Mouse (Mus musculus): Measurements from ENCODE around the gene Pld6. TPM values are rescaled to one million over a fixed set of nuclear protein-coding genes. Genes with fewer than 3 reads are reported as not detected.

Pld6 gene
- total and polyA plus RNA-seq, 3 experiments = not detected

GRCm38 (mm10) chr11:59779406-59779805, 8.0 kb downstream of the Pld6 start:
- in situ Hi-C loops (cut with MboI; ENCODE audit: low pct_ligation_motif_present, low pct_unique_long_range_greater_than_20kb, low sequenced_read_pairs) (no loop called here), dilution Hi-C loops (cut with MboI; ENCODE audit: extremely low pct_ligation_motif_present, extremely low pct_unique_long_range_greater_than_20kb, low sequenced_read_pairs) (loop anchor here (25.0 kb wide), 1 partner anchor 167 kb away; no protein-coding TSS in a partner anchor)
- Histone ChIP-seq H3K27ac (ENCODE audit: insufficient read depth, low read depth) (no peak overlapping the region), H3K36me3 (replicated peaks in 1 of 2; ENCODE audit: control insufficient read depth in 1 of 2, insufficient read depth in 1 of 2, low read length in 1 of 2) (peaks cover 0 to 38% of the 10 kb centered on the region in 2 experiments), H3K4me1 (ENCODE audit: control insufficient read depth in 1 of 2, insufficient read depth in 2 of 2) (peaks cover 0 to 2% of the 10 kb centered on the region in 2 experiments; a peak in 1 of 4 replicates), H3K79me2 (replicated peaks; ENCODE audit: control insufficient read depth, extremely low read depth, insufficient read depth, poor library complexity, severe bottlenecking) (no peaks in the 10 kb centered on the region), H3K9ac (ENCODE audit: insufficient read depth, low read depth) (no peak overlapping the region), H3K4me2 (ENCODE audit: insufficient read depth, low read depth, poor library complexity, severe bottlenecking) (no peak overlapping the region), H3K9me3 (replicated peaks; ENCODE audit: low read length) (no peaks in the 10 kb centered on the region), H3K4me3 (replicated peaks in 1 of 3; ENCODE audit: low read depth in 2 of 3, low read length in 2 of 3, poor library complexity in 1 of 3) (no peak overlapping the region), H3K27me3 (replicated peaks) (no peaks in the 10 kb centered on the region)
- no peak for TF ChIP-seq CHD1 (IDR thresholded peaks at IDR 0.05; ENCODE audit: low read depth, low read length)
- no peak for TF ChIP-seq PAX5 (IDR thresholded peaks at IDR 0.05; ENCODE audit: low read length)
- no peak for TF ChIP-seq IRF4 (IDR thresholded peaks at IDR 0.05; ENCODE audit: low read depth, low read length)
- no peak for TF ChIP-seq MYC (IDR thresholded peaks at IDR 0.05; ENCODE audit: low read depth, low read length)
- TF ChIP-seq ZMIZ1 (IDR thresholded peaks at IDR 0.05; ENCODE audit: low read depth, low read length) = no peak
- TF ChIP-seq TBP (conservative IDR thresholded peaks at IDR 0.05; ENCODE audit: low read depth, low read length) = no peak
- TF ChIP-seq HCFC1 (IDR thresholded peaks at IDR 0.05; ENCODE audit: low read depth, low read length) = no peak
- no peak for TF ChIP-seq MAZ (IDR thresholded peaks at IDR 0.05; ENCODE audit: low read depth, low read length)
- TF ChIP-seq CTCF (conservative IDR thresholded peaks at IDR 0.05 in 1 of 2, IDR thresholded peaks at IDR 0.05 in 1 of 2; ENCODE audit: low read depth in 2 of 2, low read length in 2 of 2) = no peak
- no peak for TF ChIP-seq RCOR1 (conservative IDR thresholded peaks at IDR 0.05; ENCODE audit: low read depth, low read length)
- TF ChIP-seq EP300 (IDR thresholded peaks at IDR 0.05; ENCODE audit: low read length) = no peak
- DNase-seq (ENCODE audit: extremely low read depth) = no peak

GRCm38 (mm10) chr11:59778874-59779223, 8.6 kb downstream of the Pld6 start:
- no peak overlapping the region for H3K4me3 ChIP-seq (replicated peaks in 1 of 3; ENCODE audit: low read depth in 2 of 3, low read length in 2 of 3, poor library complexity in 1 of 3)
- H3K79me2 ChIP-seq (replicated peaks; ENCODE audit: control insufficient read depth, extremely low read depth, insufficient read depth, poor library complexity, severe bottlenecking) = no peaks in the 10 kb centered on the region
- dilution Hi-C loops (cut with MboI; ENCODE audit: extremely low pct_ligation_motif_present, extremely low pct_unique_long_range_greater_than_20kb, low sequenced_read_pairs) = loop anchor here (25.0 kb wide), 1 partner anchor 167 kb away; no protein-coding TSS in a partner anchor
- no peak overlapping the region for H3K27ac ChIP-seq (ENCODE audit: insufficient read depth, low read depth)
- no peaks in the 10 kb centered on the region for H3K9me3 ChIP-seq (replicated peaks; ENCODE audit: low read length)
- no peak overlapping the region for H3K4me2 ChIP-seq (ENCODE audit: insufficient read depth, low read depth, poor library complexity, severe bottlenecking)
- no peak overlapping the region for H3K9ac ChIP-seq (ENCODE audit: insufficient read depth, low read depth)
- in situ Hi-C loops (cut with MboI; ENCODE audit: low pct_ligation_motif_present, low pct_unique_long_range_greater_than_20kb, low sequenced_read_pairs) = no loop called here
- TF ChIP-seq JUND (conservative IDR thresholded peaks at IDR 0.05; ENCODE audit: low read depth, low read length) = no peak
- TF ChIP-seq PAX5 (IDR thresholded peaks at IDR 0.05; ENCODE audit: low read length) = no peak
- no peaks in the 10 kb centered on the region for H3K27me3 ChIP-seq (replicated peaks)
- H3K4me1 ChIP-seq (ENCODE audit: control insufficient read depth in 1 of 2, insufficient read depth in 2 of 2) = no peaks in the 10 kb centered on the region
- no peak for DNase-seq (ENCODE audit: extremely low read depth)
- H3K36me3 ChIP-seq (replicated peaks in 1 of 2; ENCODE audit: control insufficient read depth in 1 of 2, insufficient read depth in 1 of 2, low read length in 1 of 2) = peaks cover 0 to 43% of the 10 kb centered on the region in 2 experiments

- dilution Hi-C loops (cut with MboI; ENCODE audit: extremely low pct_ligation_motif_present, extremely low pct_unique_long_range_greater_than_20kb, low sequenced_read_pairs) (loop anchor here (25.0 kb wide), 1 partner anchor 166 kb away; no protein-coding TSS in a partner anchor), in situ Hi-C loops (cut with MboI; ENCODE audit: low pct_ligation_motif_present, low pct_unique_long_range_greater_than_20kb, low sequenced_read_pairs) (no loop called here)
- DNase-seq (ENCODE audit: extremely low read depth) = peak; percentile 90
- no peak overlapping the region for H3K4me2 ChIP-seq (ENCODE audit: insufficient read depth, low read depth, poor library complexity, severe bottlenecking)
- peaks cover 0 to 49% of the 10 kb centered on the region in 2 experiments for H3K36me3 ChIP-seq (replicated peaks in 1 of 2; ENCODE audit: control insufficient read depth in 1 of 2, insufficient read depth in 1 of 2, low read length in 1 of 2)
- H3K27ac ChIP-seq (ENCODE audit: insufficient read depth, low read depth) = no peak overlapping the region
- TF ChIP-seq NELFE (IDR thresholded peaks at IDR 0.05; ENCODE audit: low read depth, low read length) (peak; percentile 59; the same call in 1 of the 2 replicates), CHD1 (IDR thresholded peaks at IDR 0.05; ENCODE audit: low read depth, low read length) (no peak), TBP (conservative IDR thresholded peaks at IDR 0.05; ENCODE audit: low read depth, low read length) (no peak), CTCF (conservative IDR thresholded peaks at IDR 0.05 in 1 of 2, IDR thresholded peaks at IDR 0.05 in 1 of 2; ENCODE audit: low read depth in 2 of 2, low read length in 2 of 2) (peak; percentile 99 to 100), SMC3 (IDR thresholded peaks at IDR 0.05; ENCODE audit: low read depth, low read length) (peak; percentile 79), ZC3H11A (IDR thresholded peaks at IDR 0.05; ENCODE audit: low read depth, low read length) (no peak), RAD21 (IDR thresholded peaks at IDR 0.05; ENCODE audit: low read depth, low read length) (peak; percentile 77), MXI1 (IDR thresholded peaks at IDR 0.05; ENCODE audit: low read depth, low read length) (no peak)
- no peak overlapping the region for H3K9ac ChIP-seq (ENCODE audit: insufficient read depth, low read depth)
- H3K27me3 ChIP-seq (replicated peaks) = no peaks in the 10 kb centered on the region
- no peaks in the 10 kb centered on the region for H3K9me3 ChIP-seq (replicated peaks; ENCODE audit: low read length)
- H3K79me2 ChIP-seq (replicated peaks; ENCODE audit: control insufficient read depth, extremely low read depth, insufficient read depth, poor library complexity, severe bottlenecking) = no peaks in the 10 kb centered on the region
- H3K4me1 ChIP-seq (ENCODE audit: control insufficient read depth in 1 of 2, insufficient read depth in 2 of 2) = no peaks in the 10 kb centered on the region
- no peak overlapping the region for H3K4me3 ChIP-seq (replicated peaks in 1 of 3; ENCODE audit: low read depth in 2 of 3, low read length in 2 of 3, poor library complexity in 1 of 3)
Measured at GRCm38 (mm10) chr11:59778181-59778873, 9.1 kb downstream of the Pld6 start.
